Mouse (Mus musculus) urinary bladder, postnatal 36 days (tissue): ENCODE data around the gene Cyb561a3.

ENCODE experiments used
- DNase-seq, 2 experiments: peaks; one replicate each; pipeline ENCODE4 v3.0.0; 2022; ENCODE audit warnings: low spot score in 2 of 2, mixed read lengths in 1 of 2

Gene Cyb561a3

DNA sequence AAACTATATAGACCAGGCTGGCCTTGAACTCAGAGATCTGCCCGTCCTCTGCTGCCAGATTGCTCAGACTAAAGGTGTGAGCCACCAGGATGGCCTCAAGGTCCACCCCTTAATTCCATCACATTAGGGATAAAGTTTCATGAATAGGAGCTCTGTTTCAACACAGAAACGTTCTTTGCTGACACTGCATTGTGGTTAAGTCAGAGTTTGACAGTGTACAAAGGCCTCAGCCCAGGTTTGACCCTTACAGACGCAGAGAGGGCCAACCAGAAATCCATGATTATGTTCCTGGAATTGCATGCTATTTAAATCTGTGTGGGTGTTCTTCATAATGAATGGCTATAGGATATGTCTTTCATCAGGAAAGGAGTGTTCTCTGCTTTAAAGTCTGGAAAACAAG lies 13.3 kb downstream of the Cyb561a3 start:
- DNase-seq: no peak

DNA sequence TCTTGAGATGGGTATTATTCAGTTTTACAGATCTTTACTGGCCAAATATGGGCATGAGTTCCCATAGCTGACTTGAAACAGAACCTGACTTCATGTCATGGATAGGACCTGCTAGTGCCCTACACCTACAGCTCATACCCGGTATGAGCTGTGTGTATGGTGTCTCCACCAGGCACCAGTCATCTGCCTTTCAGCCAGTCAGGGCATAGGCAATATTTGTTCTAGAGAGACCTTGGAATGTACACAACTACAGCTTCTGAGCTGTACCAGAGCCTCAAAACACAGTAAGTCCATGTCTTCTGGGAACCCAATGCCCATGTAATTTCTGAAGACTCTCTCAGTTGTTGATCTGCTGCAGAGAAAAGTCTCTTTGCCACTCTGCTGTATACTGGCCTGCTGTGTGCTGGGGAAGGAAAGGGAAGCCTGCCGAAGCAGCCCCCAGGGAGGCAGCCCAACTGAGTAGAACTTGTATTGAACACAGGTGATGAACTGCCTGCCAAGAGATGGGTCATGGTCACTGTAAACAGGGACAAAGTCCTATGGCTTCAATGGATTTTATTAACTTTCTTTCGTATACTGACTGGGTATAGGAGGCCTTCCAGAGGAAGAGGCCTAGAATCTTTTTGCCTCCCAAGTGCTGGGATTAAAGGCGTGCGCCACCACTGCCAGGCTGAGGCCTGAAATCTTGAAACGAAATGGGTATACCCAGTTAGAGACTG lies 14.8 kb downstream of the Cyb561a3 start:
- no peak for DNase-seq

DNA sequence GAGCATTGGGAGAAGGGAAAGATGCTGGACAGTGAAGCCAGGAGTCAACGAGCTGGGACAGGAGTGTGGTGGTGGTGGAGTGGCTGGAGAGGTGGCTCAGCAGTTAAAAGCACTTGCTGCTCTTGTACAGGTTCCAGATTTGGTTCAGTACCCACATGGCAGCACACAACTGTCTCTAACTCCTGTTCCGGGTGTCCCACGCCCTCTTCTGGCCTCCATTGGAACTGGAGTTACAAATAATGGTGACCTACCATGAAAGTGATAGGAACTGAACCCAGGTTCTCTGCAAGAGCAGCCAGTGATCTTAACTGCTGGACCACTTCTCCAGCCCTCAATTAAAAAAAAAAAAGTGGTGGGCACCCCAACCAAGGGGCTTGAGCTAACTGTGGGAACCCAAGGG lies 21.2 kb downstream of the Cyb561a3 start:
- DNase-seq: no peak

DNA sequence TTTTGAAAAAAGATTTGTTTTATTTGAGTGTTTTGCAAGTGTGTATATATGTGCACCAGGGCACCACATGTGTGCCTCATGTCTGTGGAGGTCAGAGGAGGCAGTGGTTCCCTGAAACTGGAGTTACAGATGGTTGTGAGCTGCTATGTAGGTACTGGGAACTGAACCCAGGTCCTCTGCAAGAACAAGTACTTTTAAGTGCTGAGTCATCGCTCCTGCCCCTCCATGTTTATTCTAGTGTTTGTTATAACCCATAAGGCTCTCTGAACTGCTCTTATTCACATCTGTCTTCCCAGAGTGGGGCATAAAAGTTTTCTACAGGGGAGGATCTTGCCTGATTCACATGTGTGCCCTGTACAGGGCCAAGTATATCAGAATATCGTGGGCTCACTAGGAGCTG lies 22.7 kb downstream of the Cyb561a3 start:
- DNase-seq: no peak

DNA sequence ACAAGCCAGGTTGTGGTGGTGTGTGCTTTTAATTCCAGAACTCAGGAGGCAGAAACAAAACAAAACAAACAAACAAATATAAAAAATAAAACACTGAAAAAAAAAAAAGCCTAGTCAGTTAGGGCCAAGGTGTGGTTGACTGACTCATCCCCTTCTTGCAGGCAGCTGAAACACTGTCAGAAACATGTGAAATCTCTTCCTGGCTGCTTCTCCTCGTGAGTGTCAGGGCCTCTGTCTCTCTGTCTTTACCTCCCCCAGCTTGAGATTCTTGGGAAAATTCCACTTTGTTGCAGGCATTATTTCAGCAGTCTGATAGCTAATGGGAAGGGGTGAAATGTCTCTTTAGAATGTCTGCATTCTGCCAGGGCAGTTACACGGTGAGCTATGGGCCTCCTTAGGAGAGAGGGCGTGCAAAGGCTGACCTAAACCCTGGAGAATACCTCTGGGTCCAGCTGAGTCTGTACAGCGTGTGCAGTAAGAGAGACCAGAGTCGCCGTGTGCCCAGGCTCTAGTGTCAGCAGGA lies 25.3 kb downstream of the Cyb561a3 start:
- DNase-seq: no peak

DNA sequence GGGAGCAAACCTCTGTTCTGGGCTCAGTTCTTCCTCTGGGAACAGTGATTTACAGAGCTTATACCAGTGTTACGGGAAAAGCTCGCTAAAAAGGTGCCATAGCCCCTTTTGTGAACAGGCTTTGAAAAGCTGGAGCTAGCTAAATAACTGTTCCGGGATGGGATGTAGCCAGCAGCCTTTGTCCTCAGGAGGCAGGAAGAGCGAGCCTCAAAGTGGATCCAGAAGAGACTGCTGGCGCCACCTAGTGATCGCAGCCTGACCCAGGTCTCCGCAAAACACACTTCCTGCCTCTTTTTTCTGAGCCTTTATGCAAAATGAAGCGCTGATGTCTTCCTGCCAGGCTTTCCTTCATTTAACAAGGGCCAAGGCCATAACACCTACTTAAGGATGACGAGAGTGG lies 25.8 kb downstream of the Cyb561a3 start:
- peak; percentile 79 to 87 for DNase-seq

DNA sequence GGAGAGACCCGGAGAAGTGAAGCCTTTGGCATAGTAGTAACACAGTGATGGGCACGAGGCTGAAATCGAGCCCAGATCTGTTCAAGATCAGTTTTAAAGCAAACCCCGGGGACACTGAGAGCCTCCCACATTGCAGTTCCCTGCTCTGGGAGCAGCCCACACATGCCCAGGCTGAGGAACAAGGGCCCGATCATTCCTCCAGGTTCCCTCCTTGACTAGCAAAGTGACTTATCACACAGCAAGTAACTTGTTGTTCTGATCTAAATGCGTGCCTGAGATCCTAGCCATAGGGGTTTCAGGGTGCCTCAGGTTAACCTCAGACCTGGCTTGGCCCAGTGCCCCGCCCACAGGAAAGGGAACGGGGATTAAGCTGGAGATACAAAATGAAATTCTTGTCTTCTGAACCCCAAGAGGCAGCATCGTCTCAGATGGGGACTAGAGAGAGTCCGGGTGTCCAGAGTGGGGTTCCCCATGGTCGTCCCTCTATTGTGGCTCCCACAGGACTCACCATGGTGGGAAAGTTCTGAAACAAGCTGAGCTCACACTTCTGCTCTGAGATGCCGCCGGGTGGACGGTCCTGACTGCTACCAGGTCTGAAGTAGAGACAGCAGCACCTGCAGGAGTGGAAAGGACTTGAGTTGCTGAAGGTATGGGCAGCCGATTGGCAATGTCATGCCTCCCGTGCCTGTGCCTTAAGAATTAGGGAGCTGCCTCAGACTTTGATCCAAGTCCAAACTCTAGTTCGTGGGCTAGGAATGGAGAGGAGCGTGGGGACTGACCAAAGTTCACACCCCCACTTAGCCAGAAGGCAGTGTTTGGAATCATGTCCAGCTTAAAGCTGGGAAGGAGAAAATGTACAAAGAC lies 26.9 kb downstream of the Cyb561a3 start:
- DNase-seq: no peak

DNA sequence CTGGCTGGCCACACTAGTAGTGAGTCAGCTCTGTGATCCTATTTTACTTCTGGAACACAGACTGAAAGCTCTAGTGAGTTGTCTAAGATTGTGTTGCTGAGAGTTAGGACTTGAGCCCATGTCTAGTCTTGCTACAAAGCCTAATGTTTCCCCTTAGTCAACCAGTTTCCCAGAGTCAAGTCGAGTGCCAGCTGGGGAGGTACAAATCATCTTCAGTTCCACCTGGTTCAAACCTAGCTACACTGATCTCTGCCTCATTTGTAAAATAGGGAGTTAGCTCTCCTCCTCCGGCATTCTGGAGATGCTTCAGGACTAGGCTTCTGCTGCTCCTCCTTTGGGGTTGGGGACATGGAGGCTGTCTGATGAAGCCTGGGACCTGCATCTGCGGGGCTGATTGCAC lies 27.6 kb downstream of the Cyb561a3 start:
- DNase-seq: no peak

DNA sequence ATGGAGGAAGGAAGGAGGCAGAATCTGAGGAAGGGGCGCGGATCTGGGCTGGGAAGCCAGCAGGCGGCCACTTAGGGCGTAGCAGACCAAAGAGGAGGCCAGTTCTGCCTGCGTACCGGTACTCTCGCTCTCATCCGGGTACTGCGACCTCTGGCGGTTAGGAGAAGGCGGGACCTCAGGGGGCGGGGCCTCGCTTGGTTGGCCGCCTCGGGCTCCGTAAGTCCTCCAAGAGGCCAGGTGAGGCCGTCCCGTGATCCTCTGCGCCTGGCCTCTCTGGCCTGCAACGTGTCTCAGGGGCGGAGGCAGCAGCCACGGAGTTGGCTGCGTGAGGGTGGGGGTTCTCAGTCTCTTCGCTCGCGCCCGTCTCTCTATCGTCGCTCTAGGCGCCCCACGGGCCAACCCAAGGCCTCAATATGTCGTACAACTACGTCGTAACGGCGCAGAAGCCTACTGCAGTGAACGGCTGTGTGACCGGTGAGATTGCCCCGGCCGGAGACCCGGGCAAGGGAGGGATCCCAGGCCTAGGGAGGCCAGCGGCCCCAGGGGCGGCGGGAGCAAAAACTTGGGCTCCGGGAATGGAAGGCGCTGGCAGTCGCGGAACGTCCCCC lies 28.4 kb downstream of the Cyb561a3 start, which contains the start of the genes Ddb1 and Tkfc:
Ddb1 (plus strand) TSS at position 35 of the 608 bp plus-strand sequence.
Tkfc (minus strand) TSS at position 362 of the 608 bp plus-strand sequence.
- DNase-seq: peak; percentile 99

DNA sequence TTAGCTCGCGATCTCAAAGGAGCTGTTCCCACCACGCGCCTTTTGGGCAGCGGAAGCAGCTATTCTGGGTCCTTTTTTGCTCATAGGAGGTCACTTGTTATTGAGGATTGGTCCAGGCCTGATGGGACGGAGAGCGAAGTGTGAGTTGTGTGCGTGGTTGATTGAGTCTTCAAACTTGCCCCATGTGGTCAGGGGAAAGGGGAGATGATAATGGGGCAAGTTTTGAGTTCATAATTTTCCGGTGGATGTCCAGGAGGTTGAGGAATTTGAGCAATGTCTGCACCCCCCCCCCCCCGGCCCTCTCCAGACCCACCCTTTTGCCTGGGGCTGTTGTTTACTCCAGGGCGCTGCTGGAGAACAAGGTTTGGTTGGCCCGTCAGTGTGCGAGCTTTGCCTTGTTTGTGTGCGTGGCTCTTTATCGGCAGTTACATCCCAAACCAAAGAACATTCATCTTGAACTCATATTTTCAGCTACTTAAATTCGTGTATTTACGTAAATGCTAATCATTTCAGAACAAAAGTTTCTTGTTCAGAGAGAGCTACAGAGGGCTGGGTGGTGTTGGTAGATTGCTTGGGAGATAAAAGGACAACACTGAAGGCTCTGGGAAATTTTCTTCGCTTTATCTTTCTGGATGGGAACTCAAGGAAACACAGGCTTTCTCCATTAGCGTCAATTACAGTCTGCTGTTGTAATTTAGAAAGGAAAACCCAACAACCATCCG lies 29.1 kb downstream of the Cyb561a3 start:
- DNase-seq: no peak

DNA sequence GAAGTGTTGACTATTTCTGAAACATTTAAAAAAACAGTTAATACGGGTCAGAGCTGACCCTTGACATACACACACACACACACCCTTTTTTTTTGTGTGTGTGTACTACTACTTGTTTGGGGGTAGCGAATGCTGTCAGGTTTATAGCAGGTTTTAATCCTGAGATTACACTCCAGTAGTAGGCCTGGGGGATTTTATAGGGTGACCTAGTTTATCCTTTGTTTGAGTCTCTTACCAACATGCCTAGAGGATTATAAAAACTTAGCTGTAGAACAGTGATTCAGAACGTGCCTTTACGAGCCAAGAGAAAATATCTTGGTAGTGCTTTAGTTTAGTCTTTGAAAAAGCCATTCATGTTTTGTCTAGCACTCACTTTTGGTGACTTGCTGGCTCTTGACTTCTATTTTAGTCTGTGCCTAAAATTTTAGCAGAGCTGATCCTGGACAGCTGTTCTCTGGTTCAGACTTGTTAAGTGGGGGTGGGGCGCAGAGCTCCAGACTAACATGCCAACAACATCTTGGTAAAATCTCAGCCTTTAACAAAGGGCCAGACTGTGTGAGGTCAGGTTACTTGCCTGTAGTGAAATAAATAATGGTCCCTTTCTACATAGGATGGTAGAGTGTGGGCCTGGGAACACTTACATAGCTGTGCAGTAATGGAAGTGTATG lies 31.7 kb downstream of the Cyb561a3 start:
- DNase-seq: no peak

DNA sequence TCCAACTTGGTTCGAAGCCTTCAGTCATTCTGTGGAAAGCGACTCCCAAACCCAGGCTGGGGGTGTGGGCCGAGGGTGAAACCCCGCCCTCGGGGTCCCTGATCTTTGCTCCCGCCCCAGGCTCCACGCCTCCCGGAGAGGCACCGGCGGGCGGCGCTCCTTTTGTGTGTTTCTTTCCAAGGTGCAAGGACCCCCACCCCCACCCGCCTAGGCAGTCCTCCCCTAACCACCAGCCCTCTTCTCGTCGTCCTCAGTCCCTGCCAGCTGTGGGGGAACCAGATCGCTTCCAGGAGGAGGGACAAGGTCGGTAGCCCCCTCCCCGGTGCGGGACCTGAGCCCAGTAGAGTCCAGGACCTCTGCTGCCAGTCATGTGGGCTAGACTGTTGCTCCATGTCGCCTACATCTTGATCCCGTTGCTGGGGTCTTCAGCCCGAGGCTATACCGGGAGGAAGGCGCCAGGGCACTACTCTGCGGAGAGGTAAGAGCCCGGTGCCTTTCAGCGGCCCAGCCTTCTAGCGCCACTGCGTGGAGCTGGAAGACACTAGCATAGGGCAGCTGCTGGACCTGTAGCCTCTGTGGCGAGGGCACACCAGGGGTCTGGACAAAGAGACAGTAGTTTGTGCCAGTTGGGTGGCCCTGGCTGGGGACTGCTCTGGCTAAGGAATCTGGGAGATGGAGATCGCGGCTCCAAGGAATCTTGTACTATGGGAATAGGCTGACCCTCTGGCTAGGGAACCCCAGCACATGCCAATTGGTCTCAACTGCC lies 57.3 kb downstream of the Cyb561a3 start, which contains the start of gene Vwce:
Vwce (plus strand) TSS at position 108 of the 766 bp plus-strand sequence.
- DNase-seq: peak; percentile 13 to 20

DNA sequence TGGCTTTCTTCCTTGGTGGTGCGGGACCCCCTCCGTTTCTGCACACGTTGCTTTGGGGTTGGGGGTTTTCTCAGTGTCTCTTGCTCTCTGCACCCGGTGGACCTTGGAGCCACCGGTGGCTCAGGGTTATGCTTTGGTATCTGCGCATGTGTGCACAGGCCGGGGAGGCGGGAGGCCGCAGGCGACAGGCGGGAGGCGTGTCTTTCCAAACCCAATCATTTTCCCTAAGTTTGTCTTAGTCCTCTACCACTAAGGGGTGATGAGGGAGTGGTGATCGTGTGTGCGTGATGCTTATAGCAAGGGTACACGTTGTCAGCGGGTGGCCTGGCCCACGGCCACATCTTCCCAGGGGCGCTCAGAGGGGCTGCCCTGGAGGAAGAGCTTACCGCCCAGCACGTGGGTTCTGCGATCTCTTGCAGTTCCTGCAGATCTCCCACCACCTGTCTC lies 57.9 kb downstream of the Cyb561a3 start:
- DNase-seq: peak; percentile 7 to 49

DNA sequence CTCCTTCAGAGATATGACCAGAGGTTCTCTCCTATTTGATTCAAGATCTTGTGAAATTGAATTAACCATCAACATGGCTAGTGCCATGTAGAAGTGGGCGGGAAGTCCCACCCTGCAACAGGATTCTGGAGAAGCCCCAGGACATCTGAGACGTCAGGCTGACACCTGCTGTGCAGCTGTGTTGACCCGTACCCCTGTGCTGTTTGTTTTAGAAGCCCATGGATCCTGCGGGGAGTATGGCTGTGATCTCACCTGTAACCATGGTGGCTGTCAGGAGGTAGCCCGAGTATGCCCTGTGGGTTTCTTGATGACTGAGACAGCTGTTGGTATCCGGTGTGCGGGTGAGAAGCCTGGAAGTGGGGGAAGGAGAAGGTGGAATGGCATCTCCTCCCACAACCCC lies 60.9 kb downstream of the Cyb561a3 start:
- DNase-seq: no peak

DNA sequence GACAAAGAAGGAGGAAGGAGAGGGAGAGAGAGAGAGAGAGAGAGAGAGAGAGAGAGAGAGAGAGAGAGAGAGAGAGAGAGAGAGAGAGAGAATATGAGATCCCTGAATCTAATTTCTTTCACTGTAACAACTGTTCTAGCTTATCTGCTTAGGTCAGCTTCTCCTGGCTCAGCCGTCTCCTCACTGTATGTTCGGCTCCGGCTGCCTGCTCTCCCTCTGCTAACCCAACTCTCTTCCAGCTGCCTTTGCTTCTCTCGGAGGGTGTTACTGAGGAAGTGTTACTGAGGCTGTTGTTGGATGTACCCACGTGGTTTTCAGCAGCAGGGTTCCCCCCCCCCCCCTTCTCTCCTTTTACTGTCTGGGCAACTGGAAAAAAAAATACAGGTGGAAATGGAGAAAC lies 63.1 kb downstream of the Cyb561a3 start:
- DNase-seq: no peak

DNA sequence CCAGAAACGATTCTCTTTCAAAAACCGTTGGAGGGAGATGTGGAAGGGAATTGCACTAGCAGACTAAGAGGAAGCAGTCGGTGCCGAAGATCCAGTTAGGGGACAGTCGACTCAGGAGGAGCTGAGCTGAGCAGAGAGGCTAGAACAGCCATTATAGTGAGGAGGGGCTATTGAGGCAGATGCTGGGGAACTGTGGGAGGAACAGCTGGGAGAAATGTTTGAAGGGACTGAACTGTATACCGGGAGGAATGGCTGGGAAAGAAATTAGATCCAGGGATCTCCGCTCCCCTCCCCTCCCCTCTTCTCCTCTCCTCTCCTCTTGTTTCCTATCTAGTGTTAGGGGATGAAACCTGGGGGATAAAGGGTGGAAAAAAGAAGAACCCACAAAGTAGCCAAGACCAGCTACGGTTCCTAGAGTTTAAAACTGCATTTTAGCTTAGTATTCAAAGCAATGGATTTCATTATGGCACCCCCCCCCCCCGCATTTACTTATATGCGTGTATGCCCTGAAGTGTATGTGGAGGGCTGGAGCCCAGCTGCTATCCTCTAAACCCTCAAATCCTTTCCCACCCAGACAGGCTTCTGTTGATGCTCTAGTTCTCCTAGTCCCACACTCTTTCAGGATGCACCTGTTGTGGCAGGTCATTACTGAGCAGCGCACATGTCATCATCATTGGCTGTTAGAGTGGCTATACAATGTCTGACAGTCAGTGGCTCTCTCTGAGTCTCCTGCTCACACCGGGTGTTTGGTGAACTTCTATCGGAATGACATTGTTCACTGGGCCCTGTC lies 63.8 kb downstream of the Cyb561a3 start:
- DNase-seq: no peak
